Mouse (Mus musculus): ENCODE measurements at regions not wholly inside any gene's neighbourhood (a gene's known extent, or its start where the extent isn't known, plus 50 kb on each side); places are given as distances from the start of the nearest gene placed in this dataset.
A peak's percentile ranks its signal among the peaks of the same experiment; 100 is the strongest.

DNA sequence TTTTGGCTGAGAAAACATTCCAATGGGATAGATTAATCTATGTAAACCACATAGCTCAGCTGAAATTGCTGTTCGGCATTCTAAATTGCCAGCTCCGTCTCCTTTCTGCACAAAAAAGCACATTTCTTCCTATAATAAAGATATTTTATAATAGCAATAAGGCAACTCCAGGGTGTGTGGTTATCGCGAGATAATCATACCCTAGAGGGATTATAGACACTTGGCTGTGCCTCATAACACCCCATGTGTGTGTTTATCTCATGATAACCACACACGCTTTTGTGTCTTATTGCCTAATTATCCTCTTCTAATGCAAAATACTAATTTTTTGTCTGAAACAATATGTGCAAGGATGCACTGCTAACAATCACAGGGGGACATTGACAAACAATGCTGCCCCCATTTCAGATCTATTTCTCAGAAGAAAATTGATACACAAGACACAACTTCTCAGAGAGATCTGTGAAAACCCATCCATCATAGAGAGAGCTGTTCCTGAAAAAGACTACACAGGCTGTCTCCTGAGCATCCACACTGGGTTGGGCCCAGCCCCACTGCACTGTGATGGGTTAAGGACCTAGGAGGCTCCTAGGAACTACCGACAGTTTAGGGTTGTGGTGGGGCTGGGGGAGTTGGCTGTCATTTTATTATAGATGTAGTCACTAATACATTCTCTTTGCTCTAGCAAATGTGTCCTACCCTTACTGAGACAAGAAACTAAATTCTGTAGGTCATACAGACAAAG, 454.7 kb upstream of the BC052040 start:
- no peak for DNase-seq

DNA sequence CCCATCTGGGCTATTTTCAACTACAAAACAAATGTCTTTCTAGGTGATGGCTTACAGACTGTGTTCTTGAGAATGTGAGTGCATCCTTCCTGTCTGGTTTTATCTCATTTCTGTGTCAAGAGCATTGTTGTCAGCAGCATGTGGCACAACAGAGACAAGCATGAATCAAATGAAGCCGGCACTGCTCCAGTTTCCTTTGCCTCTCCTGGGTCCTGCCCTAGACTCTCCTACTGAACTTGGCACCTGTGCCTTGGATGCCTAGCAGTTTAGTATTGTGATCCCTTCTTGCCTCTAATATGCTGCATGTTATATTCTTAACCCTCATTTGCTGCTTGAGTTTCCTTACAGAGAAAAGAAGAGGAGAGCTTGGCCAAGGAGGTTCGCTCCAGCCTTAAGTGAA, 449.8 kb upstream of the BC052040 start:
- peak; percentile 35 for DNase-seq

GRCm38 (mm10) chr2:115132165-115132592, 449.3 kb upstream of the BC052040 start:
- DNase-seq, result no peak

- no peak for DNase-seq
Observed at GRCm38 (mm10) chr2:115141416-115141815, 440.1 kb upstream of the BC052040 start.

GRCm38 (mm10) chr2:115172111-115172510, 409.4 kb upstream of the BC052040 start:
- DNase-seq, result no peak

- DNase-seq, result no peak
Observed at GRCm38 (mm10) chr2:115177076-115177475, 404.4 kb upstream of the BC052040 start.

DNA sequence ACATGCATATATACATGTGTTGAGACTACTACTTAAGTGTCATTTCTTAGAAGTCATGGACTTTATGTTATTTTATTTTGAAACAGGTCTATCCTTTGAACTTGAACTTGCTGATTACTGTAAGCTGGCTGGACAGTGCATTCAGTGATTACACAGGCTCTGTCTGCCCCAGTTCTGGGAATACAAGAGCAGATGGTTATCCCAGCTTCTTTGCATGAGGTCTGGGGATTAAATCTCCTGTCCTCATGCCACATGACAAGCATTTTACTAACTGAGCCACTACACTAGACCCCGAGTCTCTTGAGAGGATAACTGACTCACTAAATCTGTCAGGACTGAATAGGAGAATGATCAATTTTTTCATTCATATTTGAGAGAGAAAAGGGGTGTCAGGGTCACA, 403.6 kb upstream of the BC052040 start:
- no peak for DNase-seq

DNA sequence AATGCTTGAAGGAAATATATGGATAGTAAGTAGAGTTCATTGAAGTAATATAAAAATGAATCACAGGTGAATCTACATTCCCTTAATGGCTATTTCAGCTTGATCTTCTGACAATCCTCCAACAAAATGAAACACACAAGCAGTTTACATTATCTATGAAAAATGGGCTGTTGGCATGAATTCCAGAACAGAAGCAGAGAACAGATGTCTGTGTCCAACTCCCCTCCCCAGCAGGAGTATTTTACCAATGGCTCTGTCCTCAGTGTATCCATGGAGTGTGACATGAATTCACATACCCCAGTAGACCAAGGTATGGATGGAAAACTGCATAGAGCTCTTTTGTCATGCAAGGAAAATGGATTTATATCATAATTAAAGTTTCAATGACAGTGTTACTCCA, 370.3 kb upstream of the BC052040 start:
- no peak for DNase-seq

DNA sequence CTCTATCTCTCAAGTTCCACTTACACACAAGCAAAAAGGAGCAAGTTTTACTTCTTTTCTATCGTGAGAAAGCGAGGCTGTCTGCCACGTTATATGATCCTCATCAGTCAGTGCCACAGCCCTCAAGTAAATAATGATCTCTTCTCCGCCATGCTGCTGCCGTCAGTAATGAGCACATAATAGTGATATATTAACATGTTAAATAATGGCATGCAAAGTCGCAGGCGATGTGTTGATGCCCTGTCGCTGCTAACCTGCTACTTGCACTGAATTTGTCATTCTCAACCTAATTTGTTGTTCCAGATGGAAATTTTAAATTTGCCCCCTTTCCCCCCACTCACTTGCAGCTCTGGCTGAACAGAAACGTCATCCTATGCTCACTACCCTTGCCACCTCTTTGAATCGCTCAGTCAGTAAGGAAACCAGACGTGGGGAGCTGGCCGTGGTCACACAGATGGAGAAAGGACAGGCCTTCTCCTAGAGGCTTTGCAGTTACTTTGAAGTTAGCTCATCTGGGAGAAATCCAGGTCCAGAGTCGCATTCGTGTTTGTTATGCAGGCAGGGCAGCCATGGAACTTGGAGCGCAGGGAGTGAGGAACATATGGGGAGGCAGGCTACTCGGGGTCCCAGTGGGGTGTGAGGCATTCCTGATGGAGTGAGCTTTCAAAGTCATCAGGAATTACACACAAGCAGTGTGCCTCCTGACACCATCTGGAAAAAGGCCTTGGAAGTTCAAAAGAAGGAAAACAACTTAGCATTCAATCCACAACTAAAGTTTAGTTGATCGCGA, 368.1 kb upstream of the BC052040 start:
- DNase-seq, result peak; percentile 10

DNA sequence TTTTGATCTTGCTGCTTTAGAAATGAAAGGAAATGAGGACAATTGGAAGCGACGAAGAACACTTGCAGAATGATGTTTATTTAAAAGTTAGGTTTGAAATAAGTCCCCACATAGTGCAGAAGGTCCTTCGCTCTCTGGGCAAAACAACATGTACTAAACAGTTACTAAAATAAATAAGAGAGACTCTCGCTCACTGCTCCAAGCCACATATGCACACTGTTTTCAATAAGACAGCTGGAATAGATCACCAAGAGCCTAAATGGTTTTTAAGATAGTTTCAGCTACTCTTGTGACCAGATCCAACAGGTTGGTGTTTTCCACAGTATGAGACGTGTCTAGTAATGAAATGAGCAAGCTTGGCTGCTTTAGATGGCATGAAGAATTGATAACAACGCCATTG, 367.2 kb upstream of the BC052040 start:
- no peak for DNase-seq

DNA sequence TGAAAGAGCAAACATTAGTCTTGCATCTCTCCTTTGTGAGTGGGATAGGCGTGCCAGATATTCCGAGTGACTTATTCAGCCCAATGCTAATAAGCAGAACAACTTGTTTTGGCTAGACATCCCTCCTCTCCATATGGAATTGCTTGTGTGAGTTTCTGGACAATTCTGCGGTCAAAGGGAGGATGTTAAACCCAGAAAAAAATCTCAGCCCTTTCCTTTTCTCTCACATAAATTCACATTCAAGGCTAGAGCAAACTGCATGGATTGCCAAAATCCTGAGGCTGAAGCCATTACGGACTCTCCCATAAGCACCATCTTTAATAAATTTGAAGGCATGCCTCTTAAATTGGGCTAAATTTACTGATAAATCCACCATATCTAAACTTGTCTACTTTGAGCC, 351.5 kb upstream of the BC052040 start:
- DNase-seq, result no peak

GRCm38 (mm10) chr2:115247673-115248072, 333.8 kb upstream of the BC052040 start:
- no peak for DNase-seq

- DNase-seq, result no peak
Observed at GRCm38 (mm10) chr2:115250019-115250807, 331.3 kb upstream of the BC052040 start.

GRCm38 (mm10) chr2:115257391-115257790, 324.1 kb upstream of the BC052040 start:
- DNase-seq, result no peak

DNA sequence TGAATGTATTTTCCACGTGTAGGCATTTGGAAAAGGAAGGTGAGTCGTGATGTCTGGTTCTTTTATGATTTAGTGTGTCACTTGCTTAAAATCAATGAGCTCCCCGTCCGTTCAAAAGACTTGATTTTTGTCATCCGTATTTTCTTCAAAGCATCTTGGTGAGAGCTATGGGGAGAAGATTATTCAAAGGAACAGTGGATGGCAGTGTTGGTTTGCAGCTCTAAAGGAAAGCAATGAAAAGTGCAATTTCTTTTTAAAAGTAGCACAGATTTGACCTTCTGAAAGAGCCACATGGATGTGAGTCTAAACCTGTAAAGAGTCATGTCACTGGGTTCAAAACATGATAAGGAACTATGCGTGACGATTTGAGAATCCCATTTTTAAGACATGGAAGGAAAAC, 313.3 kb upstream of the BC052040 start:
- peak; percentile 11 for DNase-seq

DNA sequence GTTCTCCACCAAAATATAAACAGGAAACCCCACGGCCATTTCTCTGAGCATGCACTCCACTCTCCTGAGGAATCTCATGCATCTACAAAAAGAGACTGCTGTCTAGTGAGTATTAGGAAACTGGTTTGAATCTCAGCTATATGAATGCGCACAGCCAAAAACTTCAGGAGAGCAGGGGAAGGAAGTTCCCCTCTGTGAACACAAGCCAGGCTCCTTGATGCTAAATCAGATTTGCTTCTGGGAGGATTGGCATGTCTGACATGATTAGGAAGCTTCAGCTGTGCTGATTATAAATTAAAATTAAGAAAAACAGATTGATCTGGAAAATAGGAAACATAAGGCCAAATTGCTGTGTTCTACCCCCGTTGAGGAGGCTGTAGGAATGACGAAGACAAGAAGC, 304.1 kb upstream of the BC052040 start:
- no peak for DNase-seq

GRCm38 (mm10) chr2:115293020-115293419, 288.5 kb upstream of the BC052040 start:
- DNase-seq, result no peak

DNA sequence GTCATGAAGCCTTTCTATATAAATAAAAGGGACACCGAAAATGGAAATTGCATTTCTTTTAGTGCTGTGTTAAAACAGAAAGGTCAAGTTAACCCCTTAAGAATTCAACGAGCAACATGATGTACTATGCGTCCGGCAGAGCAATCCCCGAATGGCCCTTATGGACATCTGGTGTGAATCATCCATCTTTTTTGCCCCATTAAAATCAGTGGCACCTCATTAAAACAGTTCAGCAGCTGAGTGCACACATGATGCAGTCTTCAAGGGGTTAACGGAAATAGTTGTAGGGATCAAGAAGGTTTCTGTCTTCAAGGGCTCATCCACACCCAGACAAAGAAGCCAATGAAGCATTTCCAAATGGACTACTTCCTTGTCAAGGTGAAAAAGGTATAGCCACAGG, 284.1 kb upstream of the BC052040 start:
- no peak for DNase-seq

GRCm38 (mm10) chr2:115307248-115307647, 274.3 kb upstream of the BC052040 start:
- no peak for DNase-seq

DNA sequence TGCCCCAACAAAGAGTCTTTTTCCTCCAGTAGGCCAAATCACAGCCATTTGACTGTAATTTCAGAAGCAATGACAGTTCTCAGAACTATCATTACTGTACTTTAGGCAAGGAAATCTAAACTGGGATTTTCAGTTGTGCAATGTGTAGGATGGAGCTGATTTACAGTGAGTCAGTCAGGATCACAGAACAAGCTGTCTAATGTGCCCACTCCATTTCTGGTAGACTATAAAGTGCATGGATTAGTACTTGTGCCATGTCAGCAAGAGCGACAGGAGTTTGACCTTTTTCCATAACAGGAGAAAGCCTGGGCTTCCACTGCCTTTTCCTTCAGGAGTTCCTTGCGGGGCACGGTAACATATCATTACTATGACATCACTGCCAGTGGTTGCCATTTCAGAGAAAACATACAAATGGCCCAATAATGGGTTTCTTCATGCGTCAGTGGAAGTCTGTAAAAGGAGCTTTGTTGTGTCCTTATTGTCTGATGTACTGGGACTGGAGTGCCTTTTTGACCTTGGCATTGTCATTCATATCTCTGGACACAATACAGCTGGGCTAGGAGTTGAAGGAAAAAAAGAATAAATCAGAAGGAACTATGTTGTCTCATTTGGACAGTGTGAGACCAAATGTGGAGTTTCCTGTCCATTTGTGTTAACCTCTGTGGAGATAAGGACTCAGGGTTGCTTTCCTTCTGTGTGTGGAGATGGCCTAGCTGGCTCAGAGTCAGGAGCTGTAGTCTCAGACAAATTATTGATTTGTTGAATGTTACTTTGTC, 271.5 kb upstream of the BC052040 start:
- DNase-seq, result peak; percentile 71

GRCm38 (mm10) chr2:115318551-115318950, 263.0 kb upstream of the BC052040 start:
- DNase-seq, result no peak

DNA sequence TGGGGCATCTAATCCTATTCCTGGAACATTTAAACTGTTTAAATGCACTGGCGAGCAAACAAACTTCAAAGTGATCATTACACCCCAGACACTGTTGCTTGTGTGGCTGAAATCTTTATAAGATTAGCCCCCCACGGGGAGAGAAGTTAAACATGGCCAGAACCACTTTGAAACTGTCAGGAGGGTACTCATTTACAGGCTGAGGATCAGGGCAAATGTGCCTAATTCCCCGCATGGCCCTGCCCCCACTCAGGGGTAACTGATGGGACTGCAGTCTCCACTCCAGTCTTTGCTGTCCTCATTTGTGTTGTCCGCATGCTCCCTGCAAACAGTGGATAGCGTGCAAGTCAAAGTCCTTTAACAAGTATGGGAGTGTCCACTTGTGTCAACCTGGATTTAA, 258.9 kb upstream of the BC052040 start:
- DNase-seq, result no peak

- DNase-seq, result no peak
Observed at GRCm38 (mm10) chr2:115326526-115326925, 255.0 kb upstream of the BC052040 start.
